Mouse (Mus musculus) embryonic facial prominence, embryonic 12.5 days (tissue): Measurements from ENCODE around the gene Lcp1. TPM values are rescaled to one million over a fixed set of nuclear protein-coding genes. Genes with fewer than 3 reads are reported as not detected.

Experiments used
- ATAC-seq: fragments of 200-750 bp; cut with Nextera tagmentation; 2 replicates; pipeline ENCODE4 v1.8.0; 2017; ENCODE audit not compliant: insufficient number of reproducible peaks, insufficient read depth, low FRiP score, low TSS enrichment
- H3K27ac ChIP-seq: fragments of 300-500 bp; sonication (generic); 2 replicates; pipeline ENCODE4 v1.5.1; 2016; ENCODE audit warnings: mild to moderate bottlenecking
- H3K27me3 ChIP-seq: fragments of 300-500 bp; sonication (generic); 2 replicates; pipeline ENCODE4 v1.6.1; 2016; ENCODE audit warnings: mild to moderate bottlenecking, moderate library complexity
- H3K36me3 ChIP-seq: fragments of 300-500 bp; sonication (generic); 2 replicates; pipeline ENCODE4 v1.6.1; 2016; ENCODE audit warnings: mild to moderate bottlenecking
- H3K4me1 ChIP-seq: fragments of 300-500 bp; sonication (generic); 2 replicates; pipeline ENCODE4 v1.6.1; 2016
- H3K4me2 ChIP-seq: fragments of 300-500 bp; sonication (generic); replicated peaks from 2 replicates; pipeline ENCODE4 v1.6.1; 2016; ENCODE audit warnings: mild to moderate bottlenecking, moderate library complexity
- H3K4me3 ChIP-seq: fragments of 300-500 bp; sonication (generic); 2 replicates; pipeline ENCODE4 v1.5.1; 2016; ENCODE audit warnings: mild to moderate bottlenecking
- H3K9ac ChIP-seq: fragments of 300-500 bp; sonication (generic); 2 replicates; pipeline ENCODE4 v1.6.1; 2016; ENCODE audit warnings: mild to moderate bottlenecking, moderate library complexity
- H3K9me3 ChIP-seq: fragments of 300-500 bp; sonication (generic); 2 replicates; pipeline ENCODE4 v1.6.1; 2016; ENCODE audit warnings: mild to moderate bottlenecking, moderate library complexity
- WGBS: fragments of 180-500 bp; shearing (Covaris S2); methylation state at CpG from one replicate; pipeline ENCODE4 v1.1.7; 2016; 5-methylcytosine and 5-hydroxymethylcytosine counted together
- polyA plus RNA-seq: library from polyadenylated mRNA; unstranded; fragments of >200 nt; fragmentation: Nextera tagmentation; extraction: Ambion mirVana; gene quantifications from 2 replicates; pipeline ENCODE4 v1.2.1, GENCODE M21; 2016

The Lcp1 gene
- polyA plus RNA-seq, 1 experiment from 2014 or later = 25.6 TPM

DNA sequence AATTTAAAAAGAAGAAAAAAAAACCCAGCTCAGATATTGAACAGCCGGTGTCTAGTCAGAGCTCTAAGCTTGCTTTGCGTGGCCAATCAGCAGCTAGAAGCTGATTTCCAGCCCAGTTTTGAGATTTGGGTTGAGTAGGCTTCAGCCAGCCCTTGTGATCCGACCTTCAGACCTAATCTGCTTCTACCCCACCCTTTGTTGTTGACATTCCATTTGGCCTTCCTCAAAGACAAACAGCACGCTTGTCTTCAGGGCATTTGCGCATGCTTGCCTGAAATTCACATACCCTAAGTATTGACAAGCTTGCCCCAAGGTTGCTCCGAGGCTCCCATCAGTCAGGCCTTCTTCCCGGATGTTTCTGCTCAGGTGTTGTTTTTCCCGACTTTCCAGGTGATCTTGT, 23.6 kb downstream of the Lcp1 start:
- H3K9me3 ChIP-seq = no peaks in the 10 kb centered on the region
- no peak for ATAC-seq
- no peaks in the 10 kb centered on the region for H3K4me1 ChIP-seq
- WGBS = 83% methylated on average over 8 of the region's 8 CpGs
- H3K27ac ChIP-seq = no peak overlapping the region
- no peak overlapping the region for H3K4me3 ChIP-seq
- H3K4me2 ChIP-seq = no peak overlapping the region
- H3K27me3 ChIP-seq = no peaks in the 10 kb centered on the region
- H3K9ac ChIP-seq = no peak overlapping the region
- no peaks in the 10 kb centered on the region for H3K36me3 ChIP-seq

DNA sequence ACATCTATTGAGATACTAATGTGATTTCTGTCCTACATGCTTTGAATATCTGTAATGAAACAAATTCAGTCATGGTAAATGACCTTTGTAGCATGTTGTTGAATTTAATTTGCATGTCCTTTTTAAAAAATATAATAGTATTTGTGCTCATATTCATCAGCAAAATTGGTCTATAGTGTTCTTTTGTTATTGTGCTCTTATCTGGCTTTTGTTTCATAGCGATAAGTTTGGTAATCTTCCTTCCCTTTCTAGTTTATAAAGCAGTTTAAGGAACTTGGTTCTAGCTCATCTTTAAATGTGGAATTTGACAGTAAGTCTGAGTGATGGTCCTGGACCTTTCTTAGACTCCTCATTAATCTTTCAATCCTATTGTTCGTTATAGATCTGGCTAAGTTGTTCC, 28.5 kb downstream of the Lcp1 start:
- ATAC-seq = no peak
- WGBS = 90% methylated on average over 2 of the region's 2 CpGs
- H3K4me2 ChIP-seq = no peak overlapping the region
- H3K9me3 ChIP-seq = no peaks in the 10 kb centered on the region
- no peaks in the 10 kb centered on the region for H3K4me1 ChIP-seq
- no peak overlapping the region for H3K27ac ChIP-seq
- no peaks in the 10 kb centered on the region for H3K27me3 ChIP-seq
- no peak overlapping the region for H3K9ac ChIP-seq
- no peaks in the 10 kb centered on the region for H3K36me3 ChIP-seq
- H3K4me3 ChIP-seq = no peak overlapping the region

DNA sequence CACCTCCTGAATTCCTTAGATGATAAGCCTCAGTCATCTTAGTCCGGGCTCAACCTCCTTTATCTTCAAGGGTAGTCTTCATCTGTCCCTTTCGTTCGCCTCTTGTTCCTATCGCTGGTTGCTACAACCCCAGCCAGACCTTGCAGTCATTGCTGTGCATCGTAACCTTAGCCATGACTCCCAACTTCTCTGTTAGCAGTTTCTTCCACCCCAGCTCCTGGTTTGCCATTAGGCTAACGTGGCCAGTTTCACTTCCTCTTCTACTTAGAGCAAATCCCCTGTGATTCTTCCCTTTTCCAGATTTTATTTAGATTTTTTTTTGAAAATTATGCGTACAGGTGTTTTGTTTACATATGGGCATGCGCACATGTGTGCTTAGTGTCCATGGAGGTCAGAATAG, 33.0 kb downstream of the Lcp1 start:
- H3K27me3 ChIP-seq = no peaks in the 10 kb centered on the region
- H3K4me2 ChIP-seq = no peak overlapping the region
- H3K9ac ChIP-seq = no peak overlapping the region
- no peaks in the 10 kb centered on the region for H3K36me3 ChIP-seq
- no peak overlapping the region for H3K27ac ChIP-seq
- no peaks in the 10 kb centered on the region for H3K9me3 ChIP-seq
- 92% methylated on average over 8 of the region's 8 CpGs for WGBS
- no peak for ATAC-seq
- H3K4me1 ChIP-seq = no peaks in the 10 kb centered on the region
- H3K4me3 ChIP-seq = no peak overlapping the region

DNA sequence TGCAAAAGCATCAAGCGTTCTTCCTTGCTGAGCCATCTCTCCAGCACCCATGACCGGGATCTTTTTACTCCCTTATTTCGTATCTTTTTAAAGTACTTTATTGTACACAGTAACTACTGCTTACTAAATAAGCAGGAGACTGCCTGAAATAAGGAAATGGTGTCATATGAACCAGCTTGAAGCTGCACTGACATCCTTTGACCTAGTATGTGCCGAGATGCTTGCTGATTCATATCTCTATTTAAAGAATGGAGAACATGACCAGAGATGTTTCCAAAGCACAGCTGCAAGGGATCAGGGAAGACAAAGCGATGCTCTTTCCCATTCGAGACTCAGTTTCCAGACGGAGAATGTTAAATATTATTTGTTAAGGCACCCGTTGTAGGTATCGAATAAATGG, 33.4 kb downstream of the Lcp1 start:
- Histone ChIP-seq H3K4me2 (no peak overlapping the region), H3K4me3 (no peak overlapping the region), H3K9ac (no peak overlapping the region), H3K9me3 (no peaks in the 10 kb centered on the region), H3K36me3 (no peaks in the 10 kb centered on the region), H3K4me1 (no peaks in the 10 kb centered on the region), H3K27ac (no peak overlapping the region), H3K27me3 (no peaks in the 10 kb centered on the region)
- 93% methylated on average over 9 of the region's 9 CpGs for WGBS
- ATAC-seq = no peak

DNA sequence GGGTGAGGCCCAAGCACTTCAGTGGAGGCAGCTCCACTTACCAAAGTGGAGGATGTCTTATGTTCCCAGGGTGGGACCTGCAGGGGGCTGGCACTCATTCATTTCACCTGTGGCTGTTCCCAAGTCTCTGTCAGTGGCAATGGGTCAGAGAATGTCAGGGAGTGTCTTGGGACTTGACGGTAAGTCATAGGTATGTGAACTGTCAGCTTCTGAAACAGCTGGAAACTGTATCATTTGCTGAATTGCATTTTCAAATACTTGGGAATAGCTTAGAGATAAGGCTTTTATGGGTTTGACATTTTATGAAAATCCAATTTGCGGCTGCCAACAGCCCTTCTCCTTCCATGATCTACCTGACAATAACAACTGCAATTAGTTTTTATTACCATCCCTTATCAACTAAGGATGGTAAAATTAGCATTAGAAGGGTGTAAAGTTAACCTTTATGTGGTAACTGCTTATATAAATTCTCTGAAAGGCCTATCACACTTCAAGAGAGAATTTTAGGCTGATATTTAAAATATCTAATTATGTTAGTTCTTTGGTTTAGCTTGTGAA, 34.8 kb downstream of the Lcp1 start:
- Histone ChIP-seq H3K27ac (no peak overlapping the region), H3K9me3 (no peaks in the 10 kb centered on the region), H3K4me1 (no peaks in the 10 kb centered on the region), H3K4me2 (no peak overlapping the region), H3K4me3 (no peak overlapping the region), H3K36me3 (no peaks in the 10 kb centered on the region), H3K9ac (no peak overlapping the region), H3K27me3 (no peaks in the 10 kb centered on the region)
- WGBS = 89% methylated on average over 2 of the region's 2 CpGs
- no peak for ATAC-seq

DNA sequence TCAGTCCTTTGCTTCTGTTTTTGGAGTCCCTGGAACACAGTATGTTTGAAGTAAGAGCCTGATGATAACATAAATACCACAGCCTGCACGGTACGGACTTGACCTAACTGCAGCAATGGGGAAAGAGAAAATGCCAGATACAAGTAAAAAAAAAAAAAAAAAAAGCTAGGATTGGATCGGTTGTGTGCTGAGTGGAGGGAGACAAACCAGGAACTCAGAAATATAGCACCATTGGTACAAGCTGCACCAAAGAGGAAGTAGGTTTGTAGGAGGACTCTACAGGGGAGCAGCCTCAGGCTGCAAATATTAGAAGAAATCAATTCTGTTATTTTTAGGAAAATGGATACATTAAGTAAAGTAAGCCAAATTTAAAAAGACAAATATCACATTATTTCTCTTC, 37.6 kb downstream of the Lcp1 start:
- no peaks in the 10 kb centered on the region for H3K36me3 ChIP-seq
- H3K4me3 ChIP-seq = no peak overlapping the region
- no peak for ATAC-seq
- H3K4me1 ChIP-seq = no peaks in the 10 kb centered on the region
- no peaks in the 10 kb centered on the region for H3K27me3 ChIP-seq
- 85% methylated on average over 3 of the region's 3 CpGs for WGBS
- no peak overlapping the region for H3K4me2 ChIP-seq
- no peaks in the 10 kb centered on the region for H3K9me3 ChIP-seq
- H3K9ac ChIP-seq = no peak overlapping the region
- no peak overlapping the region for H3K27ac ChIP-seq

DNA sequence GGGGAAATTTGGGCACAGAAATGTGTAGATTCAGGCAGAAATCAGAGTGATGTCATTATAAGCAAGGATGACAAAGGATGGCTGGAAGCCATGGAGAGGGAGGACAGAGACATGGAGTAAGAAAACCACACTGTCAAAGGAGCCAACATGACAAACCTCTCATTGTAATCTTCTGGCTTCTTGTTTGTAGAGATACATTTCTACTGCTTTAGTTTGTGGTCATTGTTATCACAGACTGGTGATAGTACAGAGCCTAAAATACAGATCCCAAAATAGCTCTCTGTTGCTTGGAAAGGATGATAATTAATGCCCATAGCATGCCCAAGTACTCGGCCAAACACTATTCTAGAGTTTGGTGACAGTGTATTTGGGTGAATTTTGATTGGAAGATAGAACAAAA, 39.6 kb downstream of the Lcp1 start:
- no peaks in the 10 kb centered on the region for H3K4me1 ChIP-seq
- no peak overlapping the region for H3K4me3 ChIP-seq
- H3K4me2 ChIP-seq = no peak overlapping the region
- no peaks in the 10 kb centered on the region for H3K27me3 ChIP-seq
- H3K9ac ChIP-seq = no peak overlapping the region
- H3K27ac ChIP-seq = no peak overlapping the region
- no peaks in the 10 kb centered on the region for H3K9me3 ChIP-seq
- no peak for ATAC-seq
- WGBS = 67% methylated on average over 1 of the region's 1 CpGs
- H3K36me3 ChIP-seq = no peaks in the 10 kb centered on the region

DNA sequence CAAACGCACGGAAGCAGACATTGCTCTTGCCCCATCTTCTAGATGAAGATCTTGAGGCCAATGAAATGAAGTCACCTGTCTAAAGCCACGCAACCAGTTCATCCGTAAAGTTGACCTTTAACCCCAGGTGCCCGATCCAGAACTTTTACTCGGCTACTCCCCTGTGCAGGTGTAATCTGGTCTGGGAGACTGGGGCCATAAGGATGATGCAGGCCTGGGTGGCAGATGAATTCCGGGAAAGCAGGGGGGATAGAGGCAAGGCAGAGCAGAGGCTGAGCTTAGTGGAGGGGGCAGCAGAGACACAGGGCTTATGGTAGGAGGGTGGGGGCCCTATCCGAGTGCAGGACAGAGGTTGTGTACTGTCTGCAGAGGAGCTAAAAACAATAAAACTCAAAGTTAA, 43.4 kb downstream of the Lcp1 start:
- 82% methylated on average over 8 of the region's 8 CpGs for WGBS
- H3K4me3 ChIP-seq = no peak overlapping the region
- ATAC-seq = no peak
- H3K4me1 ChIP-seq = no peaks in the 10 kb centered on the region
- no peaks in the 10 kb centered on the region for H3K36me3 ChIP-seq
- no peak overlapping the region for H3K4me2 ChIP-seq
- no peaks in the 10 kb centered on the region for H3K9me3 ChIP-seq
- H3K27me3 ChIP-seq = no peaks in the 10 kb centered on the region
- H3K27ac ChIP-seq = no peak overlapping the region
- H3K9ac ChIP-seq = no peak overlapping the region

DNA sequence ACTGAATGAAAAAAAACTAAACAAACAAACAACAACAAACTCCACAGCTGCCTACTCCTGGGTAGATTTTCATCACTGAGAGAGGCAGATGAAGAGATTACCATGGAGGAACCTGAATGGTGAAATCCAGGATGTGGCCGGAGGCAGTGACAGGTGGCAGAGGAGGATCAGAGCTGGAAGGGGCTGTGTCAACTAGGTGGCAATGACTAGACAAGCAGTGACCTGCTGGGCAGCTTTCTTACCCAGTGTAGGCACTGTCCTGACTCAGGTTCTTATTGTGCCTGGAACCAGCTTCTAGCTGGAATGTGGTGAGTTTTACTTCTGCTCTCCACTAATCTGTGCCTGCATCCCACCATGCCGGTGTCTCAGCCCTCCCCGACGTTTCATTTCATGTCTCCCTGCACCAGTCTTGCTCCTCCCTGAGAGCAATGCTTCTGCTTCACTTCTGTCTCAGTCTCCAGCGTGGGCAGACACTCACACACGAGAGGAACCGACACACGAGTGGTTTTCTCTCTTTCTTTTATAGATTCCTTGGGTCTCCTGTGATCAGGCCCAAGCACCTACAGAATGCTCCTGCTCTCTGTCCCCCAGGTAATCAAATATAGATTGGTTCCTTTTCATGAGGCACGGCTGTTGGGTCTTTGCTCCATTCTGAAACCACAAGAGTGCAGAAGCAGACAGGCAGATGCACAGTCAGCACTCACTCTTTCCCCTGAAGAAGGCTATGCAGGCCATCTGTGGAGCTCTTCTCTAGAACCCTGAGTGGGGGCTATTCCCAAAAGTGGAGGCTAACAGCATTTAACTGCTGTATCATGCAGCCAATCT, 44.0 kb downstream of the Lcp1 start:
- WGBS = 80% methylated on average over 9 of the region's 9 CpGs
- no peaks in the 10 kb centered on the region for H3K27me3 ChIP-seq
- H3K9ac ChIP-seq = no peak overlapping the region
- no peak for ATAC-seq
- H3K27ac ChIP-seq = no peak overlapping the region
- no peaks in the 10 kb centered on the region for H3K9me3 ChIP-seq
- no peak overlapping the region for H3K4me2 ChIP-seq
- H3K36me3 ChIP-seq = no peaks in the 10 kb centered on the region
- no peaks in the 10 kb centered on the region for H3K4me1 ChIP-seq
- H3K4me3 ChIP-seq = no peak overlapping the region

DNA sequence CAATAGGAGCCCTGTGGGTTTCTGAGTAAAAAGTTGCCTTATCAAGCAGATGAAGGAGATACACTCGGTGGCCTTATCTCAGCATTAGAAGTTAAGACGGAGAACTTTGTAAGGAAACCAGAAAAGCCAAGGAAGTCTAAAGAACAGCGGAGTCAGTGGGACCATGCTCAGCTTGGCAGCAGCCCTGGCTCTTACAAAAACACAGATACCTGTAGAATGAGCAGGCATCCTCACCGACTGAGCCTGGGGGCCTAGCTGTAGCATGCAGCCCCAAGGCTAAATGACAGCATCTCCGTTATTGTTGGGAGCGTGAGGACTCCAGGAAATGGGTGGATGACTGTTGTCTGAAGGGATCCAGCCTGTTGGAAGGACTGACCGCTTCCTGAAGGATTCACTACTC, 44.9 kb downstream of the Lcp1 start:
- no peaks in the 10 kb centered on the region for H3K36me3 ChIP-seq
- ATAC-seq = no peak
- H3K4me2 ChIP-seq = no peak overlapping the region
- no peak overlapping the region for H3K27ac ChIP-seq
- 77% methylated on average over 7 of the region's 7 CpGs for WGBS
- H3K27me3 ChIP-seq = no peaks in the 10 kb centered on the region
- H3K4me1 ChIP-seq = no peaks in the 10 kb centered on the region
- H3K4me3 ChIP-seq = no peak overlapping the region
- no peaks in the 10 kb centered on the region for H3K9me3 ChIP-seq
- no peak overlapping the region for H3K9ac ChIP-seq

DNA sequence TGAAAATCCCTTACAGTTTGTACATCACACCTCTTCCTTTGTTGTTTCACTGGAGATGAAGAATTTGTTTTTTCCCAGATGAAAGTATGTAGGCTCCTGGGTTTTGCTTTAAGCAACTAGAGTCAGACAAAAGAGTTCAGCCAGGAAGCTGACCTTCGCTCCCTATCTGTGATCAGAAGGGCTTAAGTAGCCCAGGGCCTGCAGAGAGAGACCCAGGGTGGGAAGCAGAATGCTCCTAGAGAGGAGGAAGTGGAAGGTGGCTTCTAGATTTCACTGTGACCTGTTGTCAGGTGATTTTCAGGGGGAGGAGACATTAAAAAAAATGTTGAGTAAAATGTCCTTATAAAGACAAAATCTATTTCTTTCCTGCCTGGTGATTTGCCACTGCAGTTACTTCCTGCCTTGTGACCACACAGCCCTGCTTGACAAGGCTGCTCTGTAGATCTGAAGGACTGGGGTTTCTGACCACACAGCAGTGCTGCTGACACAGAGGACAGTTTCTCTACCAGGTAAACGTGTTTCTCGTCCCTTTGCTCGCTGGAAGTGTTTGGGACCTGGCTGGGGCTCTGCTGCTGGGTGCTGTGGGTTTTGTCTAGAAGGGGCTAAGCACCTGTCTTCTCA, 45.6 kb downstream of the Lcp1 start:
- Histone ChIP-seq H3K27ac (no peak overlapping the region), H3K4me1 (no peaks in the 10 kb centered on the region), H3K27me3 (no peaks in the 10 kb centered on the region), H3K9me3 (no peaks in the 10 kb centered on the region), H3K9ac (no peak overlapping the region), H3K36me3 (no peaks in the 10 kb centered on the region), H3K4me3 (no peak overlapping the region), H3K4me2 (no peak overlapping the region)
- WGBS = 61% methylated on average over 4 of the region's 4 CpGs
- ATAC-seq = no peak

DNA sequence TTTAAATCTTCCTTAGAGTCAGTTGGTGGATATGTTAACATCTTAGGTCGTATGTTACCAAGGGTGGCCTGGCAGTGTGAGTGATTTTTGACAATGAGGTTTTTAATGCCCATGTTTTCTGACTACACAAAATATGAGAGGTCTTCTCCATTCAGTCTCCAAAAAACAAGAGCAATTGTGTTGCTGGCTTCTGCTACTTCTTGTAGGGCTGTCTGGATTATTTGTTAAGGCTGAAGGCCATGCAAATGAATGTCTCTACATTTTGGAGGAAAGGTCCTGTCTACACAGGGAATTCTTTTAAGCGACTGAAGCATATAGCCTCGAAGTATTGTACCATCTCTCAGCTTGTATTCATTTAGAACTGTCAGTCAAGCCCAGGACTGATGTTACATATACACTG, 46.5 kb downstream of the Lcp1 start:
- H3K9me3 ChIP-seq = no peaks in the 10 kb centered on the region
- no peak overlapping the region for H3K4me3 ChIP-seq
- ATAC-seq = no peak
- 62% methylated on average over 3 of the region's 3 CpGs for WGBS
- H3K9ac ChIP-seq = no peak overlapping the region
- H3K4me1 ChIP-seq = no peaks in the 10 kb centered on the region
- H3K4me2 ChIP-seq = no peak overlapping the region
- no peaks in the 10 kb centered on the region for H3K27me3 ChIP-seq
- no peaks in the 10 kb centered on the region for H3K36me3 ChIP-seq
- H3K27ac ChIP-seq = no peak overlapping the region
